Mouse (Mus musculus): Measurements from ENCODE around the gene Lrrc10b. TPM values are rescaled to one million over a fixed set of nuclear protein-coding genes. Genes with fewer than 3 reads are reported as not detected.
A peak's percentile ranks its signal among the peaks of the same experiment; 100 is the strongest.

Gene Lrrc10b
- total and polyA plus RNA-seq, 3 experiments: not detected

GRCm38 (mm10) chr19:10486264-10486738 lies 29.0 kb upstream of the Lrrc10b start:
- H3K9ac ChIP-seq (ENCODE audit: control insufficient read depth, low read depth, low read length, poor library complexity, severe bottlenecking): no peak overlapping the region
- H3K27ac ChIP-seq (ENCODE audit: control insufficient read depth, low read depth, low read length): no peak overlapping the region
- no peaks in the 10 kb centered on the region; a peak in 1 of 4 replicates for H3K27me3 ChIP-seq (ENCODE audit: control insufficient read depth in 1 of 2, insufficient read depth in 2 of 2, low read length in 2 of 2)
- no peaks in the 10 kb centered on the region for H3K9me3 ChIP-seq (replicated peaks; ENCODE audit: insufficient read depth, low read length)
- H3K79me2 ChIP-seq (ENCODE audit: control insufficient read depth, insufficient read depth, low read length, poor library complexity): no peaks in the 10 kb centered on the region
- no peaks in the 10 kb centered on the region for H3K36me3 ChIP-seq (ENCODE audit: control insufficient read depth in 1 of 2, insufficient read depth in 2 of 2, low read length in 2 of 2)
- no peaks in the 10 kb centered on the region for H3K4me1 ChIP-seq (ENCODE audit: control insufficient read depth in 1 of 2, insufficient read depth in 2 of 2, low read length in 2 of 2)
- TF ChIP-seq ETS1 (IDR thresholded peaks at IDR 0.05; ENCODE audit: low read depth, low read length): no peak
- TF ChIP-seq MAZ (IDR thresholded peaks at IDR 0.05; ENCODE audit: low read depth, low read length): no peak
- no peak for TF ChIP-seq RCOR1 (IDR thresholded peaks at IDR 0.05; ENCODE audit: low read depth, low read length)
- TF ChIP-seq ELF1 (IDR thresholded peaks at IDR 0.05; ENCODE audit: low read depth, low read length): no peak
- no peak for TF ChIP-seq BHLHE40 (IDR thresholded peaks at IDR 0.05; ENCODE audit: borderline replicate concordance, low read depth, low read length)
- TF ChIP-seq ZKSCAN1 (IDR thresholded peaks at IDR 0.05; ENCODE audit: low read depth, low read length): no peak
- no peak for TF ChIP-seq TBP (IDR thresholded peaks at IDR 0.05; ENCODE audit: low read depth, low read length)
- no peak for TF ChIP-seq UBTF (IDR thresholded peaks at IDR 0.05; ENCODE audit: borderline replicate concordance, insufficient read depth, low read depth, low read length)
- TF ChIP-seq CTCF (IDR thresholded peaks at IDR 0.05 in 2 of 3, conservative IDR thresholded peaks at IDR 0.05 in 1 of 3; ENCODE audit: control insufficient read depth in 1 of 3, insufficient read depth in 1 of 3, low read depth in 2 of 3, low read length in 3 of 3, poor library complexity in 1 of 3, severe bottlenecking in 1 of 3): peak; percentile 72 to 97 (median 90)
- TF ChIP-seq SMC3 (IDR thresholded peaks at IDR 0.05; ENCODE audit: low read depth, low read length): peak; percentile 79
- TF ChIP-seq RAD21 (IDR thresholded peaks at IDR 0.05; ENCODE audit: low read depth, low read length): peak; percentile 87
- TF ChIP-seq MEF2A (IDR thresholded peaks at IDR 0.05; ENCODE audit: extremely low read depth, insufficient replicate concordance, low read depth, low read length, poor library complexity, severe bottlenecking): no peak
- TF ChIP-seq ZC3H11A (IDR thresholded peaks at IDR 0.05; ENCODE audit: low read depth, low read length): peak; percentile 45
- TF ChIP-seq E2F4 (IDR thresholded peaks at IDR 0.05; ENCODE audit: borderline replicate concordance, low read depth, low read length): no peak
- peak; percentile 68 for DNase-seq (ENCODE audit: low read depth, low spot score)
- no peak overlapping the region for H3K4me3 ChIP-seq (ENCODE audit: control insufficient read depth in 1 of 2, insufficient read depth in 1 of 2, low read depth in 2 of 2, low read length in 2 of 2)

- TF ChIP-seq MAFK (IDR thresholded peaks at IDR 0.05; ENCODE audit: borderline replicate concordance, low read depth, low read length) (no peak), ZMIZ1 (IDR thresholded peaks at IDR 0.05; ENCODE audit: low read depth, low read length) (no peak), TCF12 (IDR thresholded peaks at IDR 0.05; ENCODE audit: low read depth, low read length) (no peak), UBTF (IDR thresholded peaks at IDR 0.05; ENCODE audit: borderline replicate concordance, insufficient read depth, low read depth, low read length) (no peak), TAL1 (IDR thresholded peaks at IDR 0.05; ENCODE audit: low read length) (no peak), MYB (IDR thresholded peaks at IDR 0.05; ENCODE audit: low read depth, low read length) (no peak), SMC3 (IDR thresholded peaks at IDR 0.05; ENCODE audit: low read depth, low read length) (no peak), ZNF384 (IDR thresholded peaks at IDR 0.05; ENCODE audit: low read depth, low read length) (no peak), MAX (IDR thresholded peaks at IDR 0.05; ENCODE audit: low read length) (no peak), HCFC1 (IDR thresholded peaks at IDR 0.05; ENCODE audit: low read depth, low read length) (no peak)
- H3K27me3 ChIP-seq (ENCODE audit: control insufficient read depth in 1 of 2, insufficient read depth in 2 of 2, low read length in 2 of 2): no peaks in the 10 kb centered on the region; a peak in 1 of 4 replicates
Observed at GRCm38 (mm10) chr19:10482703-10483102, 25.4 kb upstream of the Lrrc10b start, which contains the start of gene Ppp1r32. TSS of gene Ppp1r32 (minus strand) at chr19:10482928.

More at GRCm38 (mm10) chr19:10482703-10483102, 25.4 kb upstream of the Lrrc10b start, which contains the start of gene Ppp1r32:
- Histone ChIP-seq H3K4me1 (ENCODE audit: control insufficient read depth in 1 of 2, insufficient read depth in 2 of 2, low read length in 2 of 2) (no peaks in the 10 kb centered on the region), H3K4me3 (ENCODE audit: control insufficient read depth in 1 of 2, insufficient read depth in 1 of 2, low read depth in 2 of 2, low read length in 2 of 2) (no peak within 1 kb of the TSS), H3K9me3 (replicated peaks; ENCODE audit: insufficient read depth, low read length) (no peaks in the 10 kb centered on the region), H3K79me2 (ENCODE audit: control insufficient read depth, insufficient read depth, low read length, poor library complexity) (no peaks in the 10 kb centered on the region), H3K36me3 (ENCODE audit: control insufficient read depth in 1 of 2, insufficient read depth in 2 of 2, low read length in 2 of 2) (no peaks in the 10 kb centered on the region), H3K27ac (ENCODE audit: control insufficient read depth, low read depth, low read length) (no peak within 1 kb of the TSS), H3K9ac (ENCODE audit: control insufficient read depth, low read depth, low read length, poor library complexity, severe bottlenecking) (no peak within 1 kb of the TSS)
- DNase-seq (ENCODE audit: low read depth, low spot score): no peak
